ENCODE assay signal across 11 mouse cellular contexts in the genomic region with DNA sequence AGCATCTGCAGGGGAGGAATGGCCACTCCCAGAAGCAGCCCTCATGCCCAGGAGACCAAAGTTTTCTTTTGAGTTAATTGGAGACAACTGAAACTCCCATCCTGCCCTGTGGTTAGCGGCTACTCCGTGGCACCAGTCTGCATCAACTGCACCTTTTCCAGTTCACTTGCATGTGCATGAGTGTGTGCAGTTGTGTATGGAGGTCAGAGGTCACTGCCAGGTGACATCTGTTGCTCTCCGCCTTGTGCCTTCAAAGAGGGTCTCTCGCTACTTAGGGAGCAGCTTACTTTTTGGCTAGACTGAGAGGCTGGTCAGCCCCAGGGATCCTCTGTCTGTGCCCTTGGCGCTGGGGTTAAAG.
DNase-seq lines count a peak whose midpoint lies in the region; ATAC-seq and TF ChIP-seq lines count a peak whose summit lies in the region.
"Had no signal": no experiment of that assay in that cellular context is flagged by ENCODE, and none has a peak within 500 bp of the region (broad histone marks: within the 10 kb centered on the region; RNA-seq: fewer than 3 reads in every experiment).

No protein-coding gene starts in this region.

- H3K4me1 ChIP-seq in lung, embryonic 14.5 days (ENCODE audit: insufficient read depth): peaks cover 24% of the 10 kb centered on the region
- H3K4me1 ChIP-seq in forebrain, embryonic 10.5 days: peaks cover 70% of the 10 kb centered on the region
- H3K4me1 ChIP-seq in limb, embryonic 10.5 days: peaks cover 60% of the 10 kb centered on the region
- peaks cover 27% of the 10 kb centered on the region for H3K4me1 ChIP-seq in neural tube, embryonic 11.5 days (ENCODE audit: control insufficient read depth, insufficient read depth, low read length)

- H3K4me2 ChIP-seq in lung, embryonic 14.5 days: peak overlapping the region; percentile 46
- no peak overlapping the region for H3K4me2 ChIP-seq in neural tube, embryonic 11.5 days (ENCODE audit: low read depth)

- 23% methylated on average over 5 of the region's 5 CpGs for WGBS in lung, embryonic 14.5 days
- 12% methylated on average over 5 of the region's 5 CpGs for WGBS in forebrain, embryonic 10.5 days
- 12% methylated on average over 5 of the region's 5 CpGs for WGBS in limb, embryonic 10.5 days
- WGBS in neural tube, embryonic 11.5 days: 8% methylated on average over 5 of the region's 5 CpGs

- H3K36me3 ChIP-seq in lung, embryonic 14.5 days (ENCODE audit: insufficient read depth): no peaks in the 10 kb centered on the region
- H3K36me3 ChIP-seq in forebrain, embryonic 10.5 days (replicated peaks): no peaks in the 10 kb centered on the region
- peaks cover 8% of the 10 kb centered on the region; the same call in 1 of the 2 replicates for H3K36me3 ChIP-seq in limb, embryonic 10.5 days
- no peaks in the 10 kb centered on the region for H3K36me3 ChIP-seq in neural tube, embryonic 11.5 days (ENCODE audit: control insufficient read depth, insufficient read depth, low read length)

- peak overlapping the region; percentile 26; the same call in 1 of the 2 replicates for H3K9ac ChIP-seq in lung, embryonic 14.5 days
- H3K9ac ChIP-seq in neural tube, embryonic 11.5 days (ENCODE audit: low read length): no peak overlapping the region

- H3K27ac ChIP-seq in lung, embryonic 14.5 days (ENCODE audit: low read depth): peak overlapping the region; percentile 85
- H3K27ac ChIP-seq in forebrain, embryonic 10.5 days: peak overlapping the region; percentile 88
- peak overlapping the region; percentile 74 for H3K27ac ChIP-seq in limb, embryonic 10.5 days
- H3K27ac ChIP-seq in neural tube, embryonic 11.5 days (ENCODE audit: low read depth, low read length): peak overlapping the region; percentile 56; the same call in 1 of the 2 replicates
- H3K27ac ChIP-seq: gastrocnemius, adult 2 months had no signal

- ATAC-seq in lung, embryonic 14.5 days (ENCODE audit: insufficient read depth): no peak
- 0 out of 2 replicates have a peak, but pooled peaks have one; percentile 12 for ATAC-seq in neural tube, embryonic 11.5 days (ENCODE audit: insufficient read depth, low FRiP score, low TSS enrichment)

- no peak overlapping the region for H3K4me3 ChIP-seq in lung, embryonic 14.5 days (ENCODE audit: low read depth, low read length)
- peak overlapping the region; percentile 35 for H3K4me3 ChIP-seq in forebrain, embryonic 10.5 days
- no peak overlapping the region for H3K4me3 ChIP-seq in limb, embryonic 10.5 days
- no peak overlapping the region for H3K4me3 ChIP-seq in neural tube, embryonic 11.5 days (ENCODE audit: low read depth, low read length)
- H3K4me3 ChIP-seq: gastrocnemius, adult 2 months had no signal

- no peaks in the 10 kb centered on the region for H3K9me3 ChIP-seq in lung, embryonic 14.5 days (ENCODE audit: low read depth, low read length)
- no peaks in the 10 kb centered on the region for H3K9me3 ChIP-seq in forebrain, embryonic 10.5 days
- no peaks in the 10 kb centered on the region for H3K9me3 ChIP-seq in limb, embryonic 10.5 days (replicated peaks)
- H3K9me3 ChIP-seq in neural tube, embryonic 11.5 days (ENCODE audit: control insufficient read depth, low read length): no peaks in the 10 kb centered on the region

- no peak for TF ChIP-seq CTCF in lung, embryonic 14.5 days (IDR thresholded peaks at IDR 0.05; ENCODE audit: low read depth)

- peak; percentile 46 for DNase-seq in lung, embryonic 14.5 days
- DNase-seq in lung, adult 18-20 months: no peak
- DNase-seq in forebrain, embryonic 10.5 days (ENCODE audit: extremely low spot score, low spot score): no peak
- DNase-seq in limb, embryonic 10.5 days (ENCODE audit: low spot score): peak; percentile 51
- no peak for DNase-seq in neural tube, embryonic 11.5 days (ENCODE audit: low spot score)
- no peak for DNase-seq in right cerebral cortex, adult 2 months (ENCODE audit: low spot score in 2 of 2)
- no peak for DNase-seq in left cerebral cortex, adult 9 months (ENCODE audit: low spot score in 2 of 2)
- DNase-seq in layer of hippocampus, postnatal 36 days: no peak
- DNase-seq: gastrocnemius, adult 2 months; kidney, postnatal 36 days; right cerebral cortex, postnatal 4 days had no signal

- H3K27me3 ChIP-seq in lung, embryonic 14.5 days (ENCODE audit: insufficient read depth, low read length): no peaks in the 10 kb centered on the region
- H3K27me3 ChIP-seq in forebrain, embryonic 10.5 days (ENCODE audit: poor library complexity, severe bottlenecking): no peaks in the 10 kb centered on the region
- no peaks in the 10 kb centered on the region for H3K27me3 ChIP-seq in limb, embryonic 10.5 days (ENCODE audit: low read depth, poor library complexity, severe bottlenecking)
- H3K27me3 ChIP-seq in neural tube, embryonic 11.5 days (ENCODE audit: control insufficient read depth, insufficient read depth, low read length): no peaks in the 10 kb centered on the region

Comparison
In these comparisons a context has a peak if more than half of its experiments do, and no peak if none do; other contexts are left out.
1. DNase-seq: peak in lung, embryonic 14.5 days (single experiment) and limb, embryonic 10.5 days (single experiment); none in lung, adult 18-20 months (0 of 2), forebrain, embryonic 10.5 days (single experiment), neural tube, embryonic 11.5 days (single experiment), right cerebral cortex, adult 2 months (0 of 2), left cerebral cortex, adult 9 months (0 of 2) and layer of hippocampus, postnatal 36 days (0 of 2).
2. Peak in every context shown above with its lines, with median percentiles within 50 percentile points of each other: H3K27ac ChIP-seq.